Mouse (Mus musculus) activated CD4-positive, CD25-positive, alpha-beta regulatory T cell, adult 9 weeks (primary cell): ENCODE data around the gene Olfr1104. TPM values are rescaled to one million over a fixed set of nuclear protein-coding genes. Genes with fewer than 3 reads are reported as not detected.

ENCODE experiments used
- polyA plus RNA-seq: library from polyadenylated mRNA; unstranded; fragments of 100-300 nt; shearing (Covaris generic); gene quantifications from one replicate; pipeline ENCODE4 v1.2.1, GENCODE M21; 2017

Gene Olfr1104
- not detected for polyA plus RNA-seq

DNA sequence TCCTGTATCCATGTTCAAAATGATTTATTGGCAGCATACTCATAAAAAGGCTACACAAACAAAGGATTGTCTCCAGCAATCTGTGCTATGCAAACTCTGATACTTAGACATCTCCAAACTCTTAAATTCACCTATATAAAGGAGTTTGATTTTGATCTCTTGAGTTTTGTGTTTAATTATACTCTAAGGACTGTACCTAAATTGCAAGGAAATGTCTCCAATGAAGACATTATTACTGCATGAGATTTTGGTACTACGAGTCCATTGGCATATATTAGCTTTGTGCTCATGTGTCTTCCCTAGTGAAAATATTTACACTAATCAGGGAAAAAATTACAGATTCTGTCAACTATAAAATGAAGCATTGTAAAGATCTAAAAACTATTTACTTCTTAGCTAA lies at the start of gene Olfr1104:
Olfr1104 (minus strand) TSS at position 101 of the 400 bp plus-strand sequence.

DNA sequence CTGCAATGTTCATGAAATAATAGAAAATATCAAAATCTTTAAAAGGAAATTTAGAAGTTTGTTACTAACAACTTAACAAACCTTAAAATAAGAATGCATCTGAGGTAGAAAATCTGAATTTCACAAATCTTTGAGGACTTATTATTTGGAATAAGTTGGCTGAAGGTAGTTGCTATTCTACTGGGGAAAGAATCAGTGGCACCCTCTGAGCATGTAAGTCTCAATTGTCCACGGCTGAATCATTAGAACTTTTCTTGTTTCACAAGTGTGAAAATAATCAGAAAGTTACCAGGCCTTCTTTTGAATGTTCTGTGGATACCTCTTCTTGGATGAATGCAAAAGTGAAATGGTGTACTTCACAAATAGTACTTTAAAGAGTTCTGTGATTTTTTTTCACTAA lies 48.8 kb upstream of the Olfr1104 start, which contains the start of gene Olfr1107:
Olfr1107 (minus strand) TSS at position 101 of the 400 bp plus-strand sequence.

DNA sequence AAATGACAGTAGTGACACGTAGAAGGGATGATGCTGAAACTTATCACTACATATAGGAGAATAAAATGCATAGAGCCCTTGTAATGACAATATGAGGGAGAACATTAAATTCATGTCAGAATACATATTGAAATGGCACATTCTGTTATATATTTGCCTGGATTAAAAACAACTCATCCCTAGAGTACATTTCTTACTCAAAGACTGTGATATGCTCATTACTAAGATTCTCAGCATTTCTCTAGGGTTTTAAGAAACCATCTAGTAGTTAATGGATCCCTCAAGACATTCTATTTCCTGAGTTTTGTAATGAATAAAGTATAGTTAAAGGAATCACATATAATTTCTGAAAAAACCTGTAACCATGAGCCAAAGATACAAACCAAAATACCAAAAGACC lies 25.3 kb upstream of the Olfr1104 start, which contains the start of gene Olfr1106:
Olfr1106 (minus strand) TSS at position 101 of the 400 bp plus-strand sequence.

DNA sequence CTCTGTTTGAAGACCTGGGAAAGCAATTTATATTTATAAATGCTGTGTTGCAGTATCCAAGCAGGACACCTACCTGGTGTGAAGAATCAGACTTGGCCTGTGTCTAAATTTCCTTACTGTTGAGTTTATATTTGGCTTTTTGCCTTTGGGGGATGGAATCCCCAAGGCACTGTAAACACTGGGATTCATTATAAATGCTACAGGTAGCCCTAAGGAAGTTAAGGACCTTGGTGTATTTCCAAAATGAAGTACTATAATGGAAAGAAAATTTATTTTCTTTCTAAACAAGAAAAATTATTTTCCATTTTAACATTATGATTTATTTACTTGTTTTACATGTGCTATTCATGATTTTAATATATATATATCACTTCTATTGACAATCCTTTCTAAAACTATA lies 9.6 kb upstream of the Olfr1104 start, which contains the start of gene Olfr1105:
Olfr1105 (minus strand) TSS at position 101 of the 400 bp plus-strand sequence.

DNA sequence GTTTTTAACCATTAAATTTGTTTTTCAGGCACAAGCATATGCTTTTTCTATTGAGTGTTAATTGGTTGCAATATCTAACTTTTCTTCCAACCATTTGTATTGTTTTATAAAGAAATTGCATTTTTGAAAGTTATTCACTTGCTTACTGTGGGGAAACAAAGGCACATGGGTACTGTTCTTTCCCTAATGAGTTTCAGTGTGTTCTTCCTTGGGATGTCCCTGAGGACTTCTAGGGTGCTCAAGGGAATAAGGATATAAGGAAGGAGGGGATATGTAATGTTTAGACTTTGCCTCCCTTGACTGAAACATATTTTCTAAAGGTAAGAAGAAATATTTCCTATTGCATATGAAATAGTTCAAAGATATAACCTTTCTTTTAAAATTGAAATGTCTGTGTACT lies 28.8 kb downstream of the Olfr1104 start, which contains the start of gene Olfr1102:
Olfr1102 (plus strand) TSS at position 301 of the 400 bp plus-strand sequence.

DNA sequence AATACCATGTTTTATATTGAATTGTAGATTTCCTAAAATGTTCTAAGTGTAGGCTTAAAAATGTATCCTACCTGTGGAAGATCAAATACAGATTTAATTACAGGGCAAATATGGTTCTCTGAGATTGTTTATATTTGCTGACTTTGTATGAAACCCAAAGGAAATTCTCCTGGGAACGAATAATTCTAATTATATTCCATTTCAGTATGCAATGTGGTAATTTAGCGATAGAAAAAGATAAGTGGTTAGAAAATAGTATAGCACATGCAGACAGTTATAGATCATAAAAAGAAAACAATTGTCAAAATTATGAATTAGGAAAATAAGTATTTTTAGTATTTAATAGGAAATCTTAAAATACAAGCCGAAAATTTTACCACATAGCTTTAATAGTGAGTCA lies 35.8 kb downstream of the Olfr1104 start, which contains the start of gene Olfr1101:
Olfr1101 (minus strand) TSS at position 101 of the 400 bp plus-strand sequence.

DNA sequence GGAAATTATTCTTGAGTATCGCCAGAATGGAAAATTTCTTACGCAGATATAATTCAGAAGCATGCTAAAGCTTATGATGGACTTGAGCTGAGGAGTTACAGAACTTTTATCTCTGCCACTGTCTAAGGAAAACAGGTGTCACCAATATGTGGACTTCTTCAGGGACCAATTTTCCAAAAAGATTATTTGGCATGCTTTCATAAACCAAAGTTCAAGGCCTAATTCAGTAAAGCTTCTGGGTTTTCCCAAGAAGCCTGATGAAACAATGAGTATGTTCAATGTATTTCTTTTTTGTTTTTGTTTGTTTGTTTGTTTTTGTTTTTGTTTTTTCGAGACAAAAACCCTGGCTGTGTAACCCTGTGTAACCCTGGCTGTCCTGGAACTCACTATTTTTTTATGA lies 47.0 kb downstream of the Olfr1104 start, which contains the start of gene Olfr1100:
Olfr1100 (minus strand) TSS at position 101 of the 400 bp plus-strand sequence.

Other genes starting within 250 kb of the Olfr1104 start
- not detected for gene Olfr1093, start 244.6 kb downstream of the Olfr1104 start, polyA plus RNA-seq
- not detected for gene Olfr141, start 217.1 kb downstream of the Olfr1104 start, polyA plus RNA-seq
- gene Olfr1094, start 202.4 kb downstream of the Olfr1104 start, polyA plus RNA-seq, result not detected
- gene Olfr1095, start 175.4 kb downstream of the Olfr1104 start, polyA plus RNA-seq, result not detected
- gene Gm13723, start 152.3 kb downstream of the Olfr1104 start, polyA plus RNA-seq, result not detected
- gene Olfr1097, start 134.9 kb downstream of the Olfr1104 start, polyA plus RNA-seq, result not detected
- not detected for gene Olfr1098, start 102.5 kb downstream of the Olfr1104 start, polyA plus RNA-seq
- not detected for gene Olfr1099, start 66.4 kb downstream of the Olfr1104 start, polyA plus RNA-seq
- gene Olfr1100, start 47.1 kb downstream of the Olfr1104 start, polyA plus RNA-seq, result not detected
- not detected for gene Olfr1101, start 35.9 kb downstream of the Olfr1104 start, polyA plus RNA-seq
- gene Olfr1102, start 28.7 kb downstream of the Olfr1104 start, polyA plus RNA-seq, result not detected
- not detected for gene Olfr1105, start 9.5 kb upstream of the Olfr1104 start, polyA plus RNA-seq
- not detected for gene Olfr1106, start 25.2 kb upstream of the Olfr1104 start, polyA plus RNA-seq
- not detected for gene Olfr1107, start 48.7 kb upstream of the Olfr1104 start, polyA plus RNA-seq
- not detected for gene Olfr1109, start 68.9 kb upstream of the Olfr1104 start, polyA plus RNA-seq
- not detected for gene Olfr259, start 87.5 kb upstream of the Olfr1104 start, polyA plus RNA-seq
- not detected for gene Olfr1110, start 113.2 kb upstream of the Olfr1104 start, polyA plus RNA-seq
- gene Olfr1111, start 125.5 kb upstream of the Olfr1104 start, polyA plus RNA-seq, result not detected
- not detected for gene Olfr1112, start 160.7 kb upstream of the Olfr1104 start, polyA plus RNA-seq
- not detected for gene Olfr1113, start 181.9 kb upstream of the Olfr1104 start, polyA plus RNA-seq
- gene Olfr1115, start 220.9 kb upstream of the Olfr1104 start, polyA plus RNA-seq, result not detected
- gene Olfr1116, start 240.5 kb upstream of the Olfr1104 start, polyA plus RNA-seq, result not detected